Mouse (Mus musculus) heart, postnatal 0 days (tissue): ENCODE results near the gene Alpl. TPM values are rescaled to one million over a fixed set of nuclear protein-coding genes. Genes with fewer than 3 reads are reported as not detected.

Experiments
- ATAC-seq: fragments of 200-750 bp; cut with Nextera tagmentation; 2 replicates; pipeline ENCODE4 v1.8.0; 2017; ENCODE audit warnings: low read depth, moderate number of reproducible peaks, moderate library complexity; ENCODE audit not compliant: insufficient read depth
- DNase-seq: peaks from one replicate; pipeline ENCODE4 v3.0.0-alpha.2; 2016; ENCODE audit warnings: low spot score
- H3K27ac ChIP-seq: fragments of 300-500 bp; sonication (generic); 2 replicates; pipeline ENCODE4 v1.5.1; 2014; ENCODE audit warnings: low read depth, mild to moderate bottlenecking
- H3K27me3 ChIP-seq: fragments of 300-500 bp; sonication (generic); 2 replicates; pipeline ENCODE4 v1.6.1; 2014; ENCODE audit warnings: low read length, mixed read lengths; ENCODE audit not compliant: control insufficient read depth, insufficient read depth
- H3K36me3 ChIP-seq: fragments of 300-500 bp; sonication (generic); replicated peaks from 2 replicates; pipeline ENCODE4 v1.6.1; 2014; ENCODE audit warnings: low read length, mixed read lengths; ENCODE audit not compliant: control insufficient read depth, insufficient read depth
- H3K4me1 ChIP-seq: fragments of 300-500 bp; sonication (generic); 2 replicates; pipeline ENCODE4 v1.6.1; 2014; ENCODE audit warnings: antibody characterized with exemption; ENCODE audit not compliant: control insufficient read depth, insufficient read depth
- H3K4me2 ChIP-seq: fragments of 300-500 bp; sonication (generic); 2 replicates; pipeline ENCODE4 v1.6.1; 2014; ENCODE audit warnings: low read depth, mild to moderate bottlenecking, low read length, moderate library complexity
- H3K4me3 ChIP-seq: fragments of 300-500 bp; sonication (generic); 2 replicates; pipeline ENCODE4 v1.5.1; 2014; ENCODE audit warnings: low read depth, low read length
- H3K9ac ChIP-seq: fragments of 300-500 bp; sonication (generic); replicated peaks from 2 replicates; pipeline ENCODE4 v1.6.1; 2014; ENCODE audit warnings: low read depth, low read length, mixed read lengths
- H3K9me3 ChIP-seq: fragments of 300-500 bp; sonication (generic); replicated peaks from 2 replicates; pipeline ENCODE4 v1.6.1; 2016; ENCODE audit warnings: low read length; ENCODE audit not compliant: control insufficient read depth
- CTCF ChIP-seq: IDR thresholded peaks from 2 replicates; pipeline ENCODE4 v1.5.1; 2016; ENCODE audit warnings: antibody characterized with exemption, control low read depth, low read depth
- EP300 ChIP-seq: IDR thresholded peaks from 2 replicates; pipeline ENCODE4 v1.6.1; 2016; ENCODE audit warnings: antibody characterized with exemption, low read depth
- WGBS: fragments of 180-500 bp; shearing (Covaris S2); extraction: QIAGEN DNeasy Blood & Tissue Kit; methylation state at CpG from one replicate; pipeline ENCODE4 v1.1.7; 2014; 5-methylcytosine and 5-hydroxymethylcytosine counted together
- polyA plus RNA-seq: library from polyadenylated mRNA; unstranded; fragments of >200 nt; fragmentation: Nextera tagmentation; extraction: Ambion mirVana; gene quantifications from 2 replicates; pipeline ENCODE4 v1.2.1, GENCODE M21; 2015
- total RNA-seq: library from RNA; depleted of rRNA; stranded (reverse); fragments of >200 nt; gene quantifications from 2 replicates; pipeline ENCODE4 v1.2.3, GENCODE M21; 2014; ENCODE audit warnings: low replicate concordance

The Alpl gene
- total and polyA plus RNA-seq, 2 experiments from 2014 or later: 2.3 to 2.4 TPM

DNA sequence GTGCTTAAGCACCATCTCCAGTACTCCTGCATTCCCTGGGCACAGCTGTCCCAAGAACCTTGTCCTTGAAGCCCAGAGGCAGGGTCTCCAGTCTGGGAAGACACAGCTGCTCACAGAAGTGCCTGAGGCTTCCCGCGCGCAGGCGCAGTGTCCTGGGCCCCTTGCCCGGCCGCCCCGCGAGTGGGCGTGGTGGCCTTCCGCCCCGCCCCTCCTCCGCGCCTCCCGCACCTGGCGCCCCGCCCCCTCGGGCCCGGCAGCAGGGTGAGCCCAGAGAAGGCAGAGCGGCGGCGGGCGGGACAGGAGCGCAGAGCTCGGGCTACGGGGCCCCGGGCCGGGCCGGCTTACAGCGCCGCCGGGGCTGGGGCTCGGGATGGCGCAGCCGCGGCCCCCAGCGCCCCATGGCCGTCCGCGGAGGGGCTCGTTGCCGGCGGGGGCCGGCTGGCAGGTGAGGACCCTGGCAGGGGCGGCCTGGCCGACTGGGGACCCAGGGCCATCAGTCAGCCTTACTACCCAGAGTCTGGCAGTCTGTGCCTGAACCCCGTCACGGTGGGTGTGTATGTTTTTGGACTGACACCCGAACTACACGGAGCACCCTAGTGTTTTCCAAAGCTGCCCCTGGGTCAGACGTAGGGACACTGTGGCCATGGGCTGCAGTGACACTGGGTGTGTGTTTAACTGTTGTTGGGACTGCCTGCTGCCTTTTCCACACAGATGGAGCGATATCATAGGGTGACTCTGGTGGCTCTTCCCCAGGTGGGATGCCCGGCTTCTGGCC is 88.8 kb downstream of the Alpl start:
- Histone ChIP-seq H3K9me3 (no peaks in the 10 kb centered on the region), H3K4me3 (peak overlapping the region; percentile 43), H3K27me3 (peaks cover 59% of the 10 kb centered on the region), H3K4me1 (peaks cover 4% of the 10 kb centered on the region; the same call in 1 of the 2 replicates), H3K4me2 (peak overlapping the region; percentile 72), H3K27ac (no peak overlapping the region), H3K9ac (no peak overlapping the region), H3K36me3 (no peaks in the 10 kb centered on the region)
- WGBS: 6% methylated on average over 35 of the region's 52 CpGs
- ATAC-seq (peak; percentile 78), DNase-seq (peak; percentile 51)
- no peak for TF ChIP-seq EP300

DNA sequence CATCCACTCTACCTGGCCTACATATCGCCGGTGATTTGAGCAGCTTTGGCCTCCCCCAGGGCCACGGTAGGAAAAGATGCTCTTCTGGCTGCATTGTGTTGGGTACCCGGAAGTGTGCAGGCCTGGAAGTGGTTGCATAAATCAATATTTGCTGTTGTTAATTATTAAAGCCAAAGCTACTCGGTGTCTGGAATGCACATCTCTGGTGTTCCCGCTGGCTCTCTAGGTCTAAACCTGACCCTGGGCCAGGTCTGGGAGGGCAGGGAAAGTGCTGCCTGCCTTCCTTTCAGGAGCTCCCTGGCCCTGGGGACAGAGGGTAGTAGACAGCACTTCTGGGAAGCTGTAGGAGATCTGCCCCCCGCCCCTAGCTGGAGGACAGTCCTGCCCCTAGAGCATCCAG is 89.7 kb downstream of the Alpl start:
- no peaks in the 10 kb centered on the region for H3K9me3 ChIP-seq
- TF ChIP-seq EP300 (no peak), CTCF (no peak)
- ATAC-seq: no peak
- H3K4me2 ChIP-seq: peak overlapping the region; percentile 72; the same call in 1 of the 2 replicates
- H3K4me1 ChIP-seq: peaks cover 4% of the 10 kb centered on the region; the same call in 1 of the 2 replicates
- H3K9ac ChIP-seq: no peak overlapping the region
- H3K36me3 ChIP-seq: no peaks in the 10 kb centered on the region
- peaks cover 56% of the 10 kb centered on the region for H3K27me3 ChIP-seq
- no peak overlapping the region for H3K4me3 ChIP-seq
- no peak overlapping the region for H3K27ac ChIP-seq
- 83% methylated on average over 7 of the region's 7 CpGs for WGBS
- no peak for DNase-seq

DNA sequence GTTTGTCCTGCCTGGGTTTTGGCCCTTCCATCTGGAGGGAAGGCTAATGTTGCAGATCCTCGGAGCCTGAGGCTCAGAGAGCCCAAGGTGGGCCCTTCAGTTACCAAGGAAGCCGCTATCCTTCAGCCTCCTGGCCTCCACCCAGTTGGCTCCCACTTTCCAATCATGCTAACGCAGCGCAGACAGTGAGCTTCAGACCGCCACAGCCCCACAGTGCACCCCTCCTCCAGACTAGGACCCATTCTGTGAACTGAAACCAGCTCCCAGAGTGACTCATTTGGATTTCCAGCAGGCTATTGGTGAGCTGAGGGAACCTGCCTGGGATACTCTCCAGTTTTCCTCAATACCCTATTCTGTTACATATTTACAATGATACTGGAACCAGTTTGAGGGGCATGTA is 90.8 kb downstream of the Alpl start:
- ATAC-seq (no peak), DNase-seq (no peak)
- Histone ChIP-seq H3K27ac (no peak overlapping the region), H3K9ac (no peak overlapping the region), H3K36me3 (no peaks in the 10 kb centered on the region), H3K27me3 (peaks cover 58% of the 10 kb centered on the region), H3K9me3 (no peaks in the 10 kb centered on the region), H3K4me2 (no peak overlapping the region), H3K4me1 (peaks cover 4% of the 10 kb centered on the region; the same call in 1 of the 2 replicates), H3K4me3 (no peak overlapping the region)
- WGBS: 77% methylated on average over 5 of the region's 5 CpGs
- TF ChIP-seq CTCF (no peak), EP300 (no peak)

DNA sequence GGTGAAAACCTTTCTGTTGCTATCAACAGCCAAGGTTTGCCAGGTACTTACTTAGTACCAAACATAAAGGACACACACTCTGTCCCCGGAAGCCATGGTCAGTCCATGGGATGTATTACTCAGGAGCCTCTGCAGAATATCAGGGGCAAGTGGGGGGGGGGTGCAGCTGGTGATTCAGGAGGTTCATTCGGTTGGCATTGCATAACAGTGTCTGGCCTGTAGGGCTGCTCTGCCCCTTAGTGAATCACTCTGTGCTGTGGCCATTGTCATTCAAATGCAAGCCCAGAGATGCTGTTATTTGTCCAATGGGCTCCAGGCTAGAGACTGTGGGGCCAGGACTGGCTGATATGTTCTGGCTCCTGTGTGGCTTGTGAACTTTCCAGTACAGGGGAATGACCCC is 91.6 kb downstream of the Alpl start:
- TF ChIP-seq CTCF: no peak
- TF ChIP-seq EP300: no peak
- no peak overlapping the region for H3K27ac ChIP-seq
- H3K4me3 ChIP-seq: no peak overlapping the region
- H3K9me3 ChIP-seq: no peaks in the 10 kb centered on the region
- DNase-seq (no peak), ATAC-seq (no peak)
- H3K4me2 ChIP-seq: no peak overlapping the region
- H3K36me3 ChIP-seq: no peaks in the 10 kb centered on the region
- WGBS: 75% methylated on average over 2 of the region's 2 CpGs
- H3K9ac ChIP-seq: no peak overlapping the region
- peaks cover 4% of the 10 kb centered on the region; the same call in 1 of the 2 replicates for H3K4me1 ChIP-seq
- peaks cover 51% of the 10 kb centered on the region for H3K27me3 ChIP-seq

DNA sequence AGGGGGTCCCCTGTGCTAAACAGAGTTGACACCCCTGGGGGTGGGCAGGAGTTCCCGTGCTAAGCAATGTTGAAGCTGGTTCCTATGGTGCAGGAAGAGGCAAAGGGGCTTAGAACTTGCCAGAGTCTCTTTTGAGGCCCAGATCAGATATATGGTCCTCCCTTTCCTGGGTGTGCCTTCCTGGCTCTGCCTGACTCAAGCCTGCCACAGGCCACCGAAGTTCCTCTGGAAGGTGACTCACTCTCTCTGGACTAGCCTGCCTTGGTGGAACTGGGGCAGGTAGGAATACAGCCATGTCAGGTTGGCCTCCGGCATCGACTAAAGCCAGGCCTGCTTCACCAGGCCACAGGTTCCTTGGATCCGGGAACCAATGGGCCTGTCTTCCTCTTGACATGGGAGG is 93.1 kb downstream of the Alpl start:
- TF ChIP-seq EP300 (no peak), CTCF (no peak)
- no peak for DNase-seq
- Histone ChIP-seq H3K4me2 (no peak overlapping the region), H3K27me3 (peaks cover 37% of the 10 kb centered on the region), H3K9me3 (no peaks in the 10 kb centered on the region), H3K4me3 (no peak overlapping the region), H3K4me1 (peaks cover 4% of the 10 kb centered on the region; the same call in 1 of the 2 replicates), H3K36me3 (no peaks in the 10 kb centered on the region), H3K27ac (no peak overlapping the region), H3K9ac (no peak overlapping the region)
- no peak for ATAC-seq
- WGBS: 74% methylated on average over 5 of the region's 5 CpGs
